Mouse (Mus musculus): ENCODE measurements around the gene Mon1b.

The Mon1b gene

GRCm38 (mm10) chr8:113674611-113675010, 39.2 kb downstream of the Mon1b start:
- DNase-seq = no peak

- no peak for DNase-seq
Measured at GRCm38 (mm10) chr8:113675281-113675680, 39.9 kb downstream of the Mon1b start.

- no peak for DNase-seq
Measured at GRCm38 (mm10) chr8:113676811-113677210, 41.4 kb downstream of the Mon1b start.

- no peak for DNase-seq
Measured at GRCm38 (mm10) chr8:113679361-113679760, 44.0 kb downstream of the Mon1b start.

- peak; percentile 40 to 69 for DNase-seq
Measured at GRCm38 (mm10) chr8:113687889-113688542, 52.6 kb downstream of the Mon1b start.

GRCm38 (mm10) chr8:113688543-113688915, 53.1 kb downstream of the Mon1b start:
- no peak for DNase-seq

GRCm38 (mm10) chr8:113691622-113692343, 56.4 kb downstream of the Mon1b start:
- peak; percentile 38 to 68 for DNase-seq

Data from cerebellum, postnatal 25 days (tissue).